Mouse (Mus musculus) midbrain, embryonic 15.5 days (tissue): ENCODE data around the gene Syt3. TPM values are rescaled to one million over a fixed set of nuclear protein-coding genes. Genes with fewer than 3 reads are reported as not detected.

Source experiments
- ATAC-seq: fragments of 200-750 bp; cut with Nextera tagmentation; replicated peaks from 2 replicates; pipeline ENCODE4 v1.8.0; 2017; ENCODE audit warnings: moderate TSS enrichment
- H3K27ac ChIP-seq: fragments of 300-500 bp; sonication (generic); 2 replicates; pipeline ENCODE4 v1.5.1; 2015; ENCODE audit warnings: mild to moderate bottlenecking, inconsistent platforms
- H3K27me3 ChIP-seq: fragments of 300-500 bp; sonication (generic); replicated peaks from 2 replicates; pipeline ENCODE4 v1.6.1; 2015; ENCODE audit warnings: inconsistent platforms
- H3K36me3 ChIP-seq: fragments of 300-500 bp; sonication (generic); replicated peaks from 2 replicates; pipeline ENCODE4 v1.6.1; 2015; ENCODE audit warnings: inconsistent platforms
- H3K4me1 ChIP-seq: fragments of 300-500 bp; sonication (generic); 2 replicates; pipeline ENCODE4 v1.6.1; 2015; ENCODE audit warnings: inconsistent platforms
- H3K4me2 ChIP-seq: fragments of 300-500 bp; sonication (generic); 2 replicates; pipeline ENCODE4 v1.6.1; 2015; ENCODE audit warnings: inconsistent platforms, mild to moderate bottlenecking, moderate library complexity
- H3K4me3 ChIP-seq: fragments of 300-500 bp; sonication (generic); 2 replicates; pipeline ENCODE4 v1.5.1; 2015; ENCODE audit warnings: mild to moderate bottlenecking, inconsistent platforms
- H3K9ac ChIP-seq: fragments of 300-500 bp; sonication (generic); 2 replicates; pipeline ENCODE4 v1.6.1; 2015; ENCODE audit warnings: mild to moderate bottlenecking, inconsistent platforms
- H3K9me3 ChIP-seq: fragments of 300-500 bp; sonication (generic); 2 replicates; pipeline ENCODE4 v1.6.1; 2016; ENCODE audit warnings: inconsistent platforms
- WGBS: fragments of 180-500 bp; shearing (Covaris S2); methylation state at CpG from one replicate; pipeline ENCODE4 v1.1.7; 2015; ENCODE audit warnings: mixed read lengths; 5-methylcytosine and 5-hydroxymethylcytosine counted together
- polyA plus RNA-seq: library from polyadenylated mRNA; unstranded; fragments of >200 nt; fragmentation: Nextera tagmentation; extraction: Ambion mirVana; gene quantifications from 2 replicates; pipeline ENCODE4 v1.2.1, GENCODE M21; 2015

Syt3 gene
- polyA plus RNA-seq, 1 experiment from 2014 or later: 57.2 TPM

GRCm38 (mm10) chr7:44429534-44430488 is 45.9 kb downstream of the Syt3 start:
- Histone ChIP-seq H3K4me1 (peaks cover 54% of the 10 kb centered on the region), H3K4me2 (peak overlapping the region; percentile 95), H3K4me3 (peak overlapping the region; percentile 92), H3K9me3 (no peaks in the 10 kb centered on the region), H3K27ac (peak overlapping the region; percentile 100), H3K36me3 (no peaks in the 10 kb centered on the region), H3K27me3 (no peaks in the 10 kb centered on the region), H3K9ac (peak overlapping the region; percentile 96)
- peak; percentile 19 for ATAC-seq
- WGBS: 1% methylated on average over 31 of the region's 32 CpGs

GRCm38 (mm10) chr7:44432550-44432949 is 48.6 kb downstream of the Syt3 start:
- Histone ChIP-seq H3K9ac (no peak overlapping the region), H3K4me2 (peak overlapping the region; percentile 12; the same call in 1 of the 2 replicates)
- 80% methylated on average over 6 of the region's 6 CpGs for WGBS

GRCm38 (mm10) chr7:44433371-44433770 is 49.5 kb downstream of the Syt3 start:
- no peaks in the 10 kb centered on the region for H3K27me3 ChIP-seq
- 9% methylated on average over 7 of the region's 7 CpGs for WGBS
- H3K4me1 ChIP-seq: peaks cover 51% of the 10 kb centered on the region
- H3K4me2 ChIP-seq: no peak overlapping the region
- no peak overlapping the region for H3K4me3 ChIP-seq
- H3K27ac ChIP-seq: peak overlapping the region; percentile 12; the same call in 1 of the 2 replicates
- peak; percentile 10; the same call in 1 of the 2 replicates for ATAC-seq
- no peaks in the 10 kb centered on the region for H3K9me3 ChIP-seq
- no peaks in the 10 kb centered on the region for H3K36me3 ChIP-seq
- no peak overlapping the region for H3K9ac ChIP-seq

More at GRCm38 (mm10) chr7:44432550-44432949, 48.6 kb downstream of the Syt3 start:
- no peaks in the 10 kb centered on the region for H3K36me3 ChIP-seq
- H3K4me3 ChIP-seq: no peak overlapping the region
- H3K27me3 ChIP-seq: no peaks in the 10 kb centered on the region
- no peaks in the 10 kb centered on the region for H3K9me3 ChIP-seq
- no peak overlapping the region; the same call in 1 of the 2 replicates for H3K27ac ChIP-seq
- no peak for ATAC-seq
- peaks cover 51% of the 10 kb centered on the region for H3K4me1 ChIP-seq

- Histone ChIP-seq H3K27me3 (no peaks in the 10 kb centered on the region), H3K9ac (no peak overlapping the region), H3K4me3 (no peak overlapping the region), H3K4me2 (no peak overlapping the region), H3K9me3 (no peaks in the 10 kb centered on the region), H3K27ac (no peak overlapping the region), H3K4me1 (peaks cover 51% of the 10 kb centered on the region), H3K36me3 (no peaks in the 10 kb centered on the region)
- no peak for ATAC-seq
- 80% methylated on average over 9 of the region's 9 CpGs for WGBS
These were observed 50.2 kb downstream of the Syt3 start for GRCm38 (mm10) chr7:44434089-44434488.

- no peak overlapping the region for H3K4me2 ChIP-seq
- H3K4me3 ChIP-seq: no peak overlapping the region
- peaks cover 53% of the 10 kb centered on the region for H3K4me1 ChIP-seq
- no peak overlapping the region for H3K9ac ChIP-seq
- no peak for ATAC-seq
- H3K27me3 ChIP-seq: no peaks in the 10 kb centered on the region
- no peak overlapping the region for H3K27ac ChIP-seq
- H3K36me3 ChIP-seq: no peaks in the 10 kb centered on the region
- no peaks in the 10 kb centered on the region for H3K9me3 ChIP-seq
- 70% methylated on average over 5 of the region's 5 CpGs for WGBS
These were observed 51.9 kb downstream of the Syt3 start for GRCm38 (mm10) chr7:44435796-44436195.

GRCm38 (mm10) chr7:44436267-44436666 is 52.4 kb downstream of the Syt3 start:
- Histone ChIP-seq H3K4me1 (peaks cover 53% of the 10 kb centered on the region), H3K9me3 (no peaks in the 10 kb centered on the region), H3K27ac (no peak overlapping the region), H3K27me3 (no peaks in the 10 kb centered on the region), H3K36me3 (no peaks in the 10 kb centered on the region), H3K4me2 (no peak overlapping the region), H3K4me3 (no peak overlapping the region), H3K9ac (no peak overlapping the region)
- 0% methylated on average over 1 of the region's 1 CpGs for WGBS
- ATAC-seq: no peak

GRCm38 (mm10) chr7:44437188-44437587 is 53.3 kb downstream of the Syt3 start:
- Histone ChIP-seq H3K36me3 (no peaks in the 10 kb centered on the region), H3K9me3 (no peaks in the 10 kb centered on the region), H3K4me2 (no peak overlapping the region), H3K27me3 (no peaks in the 10 kb centered on the region), H3K9ac (no peak overlapping the region), H3K4me3 (no peak overlapping the region), H3K4me1 (peaks cover 46% of the 10 kb centered on the region), H3K27ac (no peak overlapping the region)
- 82% methylated on average over 1 of the region's 1 CpGs for WGBS
- ATAC-seq: no peak

- H3K4me2 ChIP-seq: no peak overlapping the region
- H3K27ac ChIP-seq: no peak overlapping the region
- 55% methylated on average over 8 of the region's 8 CpGs for WGBS
- H3K4me1 ChIP-seq: peaks cover 38% of the 10 kb centered on the region
- H3K4me3 ChIP-seq: no peak overlapping the region
- no peak for ATAC-seq
- no peaks in the 10 kb centered on the region for H3K27me3 ChIP-seq
- no peaks in the 10 kb centered on the region for H3K36me3 ChIP-seq
- no peak overlapping the region for H3K9ac ChIP-seq
- no peaks in the 10 kb centered on the region for H3K9me3 ChIP-seq
These were observed 54.0 kb downstream of the Syt3 start for GRCm38 (mm10) chr7:44437933-44438332.

GRCm38 (mm10) chr7:44439696-44440095 is 55.8 kb downstream of the Syt3 start:
- no peaks in the 10 kb centered on the region for H3K27me3 ChIP-seq

GRCm38 (mm10) chr7:44440479-44440878 is 56.6 kb downstream of the Syt3 start:
- Histone ChIP-seq H3K9me3 (no peaks in the 10 kb centered on the region), H3K27ac (peak overlapping the region; percentile 99), H3K36me3 (no peaks in the 10 kb centered on the region), H3K27me3 (no peaks in the 10 kb centered on the region), H3K4me1 (peaks cover 49% of the 10 kb centered on the region), H3K4me2 (no peak overlapping the region), H3K9ac (no peak overlapping the region), H3K4me3 (no peak overlapping the region)
- ATAC-seq: no peak
- 84% methylated on average over 1 of the region's 1 CpGs for WGBS

More at GRCm38 (mm10) chr7:44439696-44440095, 55.8 kb downstream of the Syt3 start:
- no peaks in the 10 kb centered on the region for H3K36me3 ChIP-seq
- H3K9me3 ChIP-seq: no peaks in the 10 kb centered on the region
- ATAC-seq: no peak
- no peak overlapping the region for H3K9ac ChIP-seq
- H3K4me1 ChIP-seq: peaks cover 41% of the 10 kb centered on the region
- no peak overlapping the region for H3K4me3 ChIP-seq
- WGBS: 81% methylated on average over 2 of the region's 2 CpGs
- no peak overlapping the region for H3K4me2 ChIP-seq
- H3K27ac ChIP-seq: no peak overlapping the region

GRCm38 (mm10) chr7:44441180-44441579 is 57.3 kb downstream of the Syt3 start:
- peak; percentile 1; the same call in 1 of the 2 replicates for ATAC-seq
- 0% methylated on average over 1 of the region's 1 CpGs for WGBS
- no peaks in the 10 kb centered on the region for H3K36me3 ChIP-seq
- H3K4me1 ChIP-seq: peaks cover 56% of the 10 kb centered on the region
- H3K4me3 ChIP-seq: peak overlapping the region; percentile 87
- peak overlapping the region; percentile 100 for H3K9ac ChIP-seq
- peak overlapping the region; percentile 88 for H3K4me2 ChIP-seq
- no peaks in the 10 kb centered on the region for H3K27me3 ChIP-seq
- H3K9me3 ChIP-seq: no peaks in the 10 kb centered on the region
- peak overlapping the region; percentile 99 for H3K27ac ChIP-seq

GRCm38 (mm10) chr7:44441648-44442109 is 57.8 kb downstream of the Syt3 start:
- peak overlapping the region; percentile 100 for H3K9ac ChIP-seq
- peak overlapping the region; percentile 87 for H3K4me3 ChIP-seq
- peak overlapping the region; percentile 99 for H3K27ac ChIP-seq
- H3K9me3 ChIP-seq: no peaks in the 10 kb centered on the region
- WGBS: 0% methylated on average over 14 of the region's 14 CpGs
- peaks cover 61% of the 10 kb centered on the region for H3K4me1 ChIP-seq
- no peaks in the 10 kb centered on the region for H3K27me3 ChIP-seq
- H3K4me2 ChIP-seq: peak overlapping the region; percentile 88
- peak; percentile 75 for ATAC-seq
- H3K36me3 ChIP-seq: 0 out of 2 replicates have a peak, but pooled peaks cover 4% of the 10 kb centered on the region
